Mouse (Mus musculus) liver, postnatal 0 days (tissue): ENCODE results near the gene Fcgr3.

Experiments
- CTCF ChIP-seq: sonication (generic); IDR thresholded peaks from 2 replicates; pipeline ENCODE4 v1.5.1; 2016; ENCODE audit warnings: antibody characterized with exemption, low read depth
- EP300 ChIP-seq: IDR thresholded peaks from 2 replicates; pipeline ENCODE4 v1.6.1; 2016; ENCODE audit warnings: antibody characterized with exemption, low read depth, mild to moderate bottlenecking

GRCm38 (mm10) chr1:171097612-171098011 lies 32.9 kb upstream of the Fcgr3 start:
- TF ChIP-seq CTCF = no peak
- peak; percentile 65 for TF ChIP-seq EP300
